Mouse (Mus musculus) kidney, adult 2 months (tissue): Measurements from ENCODE around the gene Fam107b.

Experiments
- CTCF ChIP-seq: fragments of 200-500 bp; conservative IDR thresholded peaks from 2 replicates; pipeline ENCODE4 v1.5.1; 2011; ENCODE audit warnings: low read depth, mild to moderate bottlenecking, control low read depth, low read length, moderate library complexity, mixed read lengths; ENCODE audit not compliant: insufficient read depth, insufficient read length
- POLR2A ChIP-seq: fragments of 200-500 bp; IDR thresholded peaks from one replicate; pipeline ENCODE4 v1.6.1; 2011; ENCODE audit warnings: low read depth, low read length, control low read depth

GRCm38 (mm10) chr2:3796543-3796942 lies 226.3 kb downstream of the Fam107b start:
- TF ChIP-seq CTCF (no peak), POLR2A (no peak)
